In genomic region chr2:176927709-176928108, GRCm38 (mm10) we compare ENCODE assay signal across 8 mouse cellular contexts. TPM values are rescaled to one million over a fixed set of nuclear protein-coding genes. Genes with fewer than 3 reads are reported as not detected.
DNase-seq lines count a peak whose midpoint lies in the region; ATAC-seq and TF ChIP-seq lines count a peak whose summit lies in the region.
"Not testable (repeated sequence)": the region's sequence is repeated elsewhere in the genome, so short reads cannot be mapped to it uniquely, and the experiment has no call there.

Gm14296 (minus strand) TSS chr2:176927809.

- H3K27ac ChIP-seq in ES-Bruce4 (ENCODE audit: insufficient read depth, low read length); embryonic facial prominence, embryonic 15.5 days (replicated peaks); heart, embryonic 10.5 days; intestine, embryonic 14.5 days (ENCODE audit: low read depth); macrophage; neural tube, embryonic 14.5 days (ENCODE audit: low read depth, low read length): not testable (repeated sequence)

- not testable (repeated sequence) for H3K9ac ChIP-seq in ES-Bruce4 (ENCODE audit: low read depth, poor library complexity, severe bottlenecking); embryonic facial prominence, embryonic 15.5 days; intestine, embryonic 14.5 days (ENCODE audit: low read length); neural tube, embryonic 14.5 days (replicated peaks; ENCODE audit: low read depth, low read length)

- TF ChIP-seq POLR2A in ES-Bruce4 (IDR thresholded peaks at IDR 0.05; ENCODE audit: insufficient read depth, low read length) = not testable (repeated sequence)

- not testable (repeated sequence) for H3K4me2 ChIP-seq in embryonic facial prominence, embryonic 15.5 days (replicated peaks); intestine, embryonic 14.5 days (ENCODE audit: low read length); neural tube, embryonic 14.5 days (ENCODE audit: low read depth, low read length)

- not testable (repeated sequence) for H3K27me3 ChIP-seq in ES-Bruce4 (ENCODE audit: control insufficient read depth, insufficient read depth, low read length, poor library complexity, severe bottlenecking); embryonic facial prominence, embryonic 15.5 days; heart, embryonic 10.5 days (ENCODE audit: insufficient read depth, poor library complexity, severe bottlenecking); intestine, embryonic 14.5 days (replicated peaks; ENCODE audit: control insufficient read depth, insufficient read depth, low read length); neural tube, embryonic 14.5 days (ENCODE audit: control insufficient read depth, insufficient read depth, low read length)

- H3K4me1 ChIP-seq in ES-Bruce4 (ENCODE audit: control insufficient read depth, insufficient read depth, low read length); embryonic facial prominence, embryonic 15.5 days; heart, embryonic 10.5 days; intestine, embryonic 14.5 days (replicated peaks; ENCODE audit: control insufficient read depth, insufficient read depth, low read length); neural tube, embryonic 14.5 days (ENCODE audit: control insufficient read depth, insufficient read depth, low read length): not testable (repeated sequence)

- not testable (repeated sequence) for ATAC-seq in embryonic facial prominence, embryonic 15.5 days (ENCODE audit: insufficient number of reproducible peaks, low FRiP score, low TSS enrichment, low read depth); intestine, embryonic 14.5 days (replicated peaks; ENCODE audit: low FRiP score, low TSS enrichment, low read depth); neural tube, embryonic 14.5 days (ENCODE audit: low read depth)

- H3K9me3 ChIP-seq in ES-Bruce4 (replicated peaks; ENCODE audit: control insufficient read depth, insufficient read depth, low read length, poor library complexity, severe bottlenecking); embryonic facial prominence, embryonic 15.5 days (replicated peaks); heart, embryonic 10.5 days; intestine, embryonic 14.5 days (ENCODE audit: control insufficient read depth, low read length); neural tube, embryonic 14.5 days (ENCODE audit: control insufficient read depth, low read length): not testable (repeated sequence)

- not testable (repeated sequence) for H3K79me2 ChIP-seq in macrophage (ENCODE audit: inconsistent target)

- not testable (repeated sequence) for TF ChIP-seq EP300 in ES-Bruce4 (IDR thresholded peaks at IDR 0.05; ENCODE audit: insufficient read depth, low read depth, low read length)

- intact Hi-C loops in left cerebral cortex, postnatal 4 days (cut with DNase I) = not testable (repeated sequence)

- no CpG with 5 or more reads among the region's 2 CpGs for WGBS in embryonic facial prominence, embryonic 15.5 days
- WGBS in heart, embryonic 10.5 days = no CpG with 5 or more reads among the region's 2 CpGs
- no CpG with 5 or more reads among the region's 2 CpGs for WGBS in intestine, embryonic 14.5 days
- no CpG with 5 or more reads among the region's 2 CpGs for WGBS in macrophage (ENCODE audit: missing documents)
- no CpG with 5 or more reads among the region's 2 CpGs for WGBS in neural tube, embryonic 14.5 days

- not testable (repeated sequence) for H3K4me3 ChIP-seq in ES-Bruce4 (ENCODE audit: low read depth, low read length); embryonic facial prominence, embryonic 15.5 days (replicated peaks); heart, embryonic 10.5 days; intestine, embryonic 14.5 days (ENCODE audit: low read depth, low read length); macrophage (ENCODE audit: inconsistent target); neural tube, embryonic 14.5 days (ENCODE audit: low read depth, low read length)

- H3K36me3 ChIP-seq in ES-Bruce4 (ENCODE audit: control insufficient read depth, insufficient read depth, low read length, poor library complexity, severe bottlenecking); embryonic facial prominence, embryonic 15.5 days; heart, embryonic 10.5 days; intestine, embryonic 14.5 days (ENCODE audit: control insufficient read depth, insufficient read depth, low read length); macrophage (ENCODE audit: inconsistent target); neural tube, embryonic 14.5 days (ENCODE audit: control insufficient read depth, insufficient read depth, low read length): not testable (repeated sequence)

- TF ChIP-seq CTCF in ES-Bruce4 (IDR thresholded peaks at IDR 0.05; ENCODE audit: low read depth, low read length) = not testable (repeated sequence)

- DNase-seq in heart, embryonic 10.5 days (ENCODE audit: low spot score); intestine, embryonic 14.5 days (ENCODE audit: low spot score); layer of hippocampus, postnatal 25 days (ENCODE audit: extremely low spot score in 1 of 2, low spot score in 1 of 2); left cerebral cortex, postnatal 4 days: not testable (repeated sequence)

RNA-seq across cellular contexts. Expression of gene Gm14296, which starts in this region (rescaled TPM):
- polyA plus RNA-seq in ES-Bruce4 (2011; ENCODE audit: insufficient read depth, insufficient read length, low read depth, missing spikeins) (13.2 and 19.8 TPM in 2 replicates), macrophage (2018) (3.7 to 19.9 TPM (median 5.8 TPM) in 3 replicates)
- polyA plus RNA-seq in embryonic facial prominence, embryonic 15.5 days (2015; fragmentation: Nextera tagmentation; extraction: Ambion mirVana) = 4.7 and 11.1 TPM in 2 replicates
- 12.1 and 12.4 TPM in 2 replicates for polyA plus RNA-seq in heart, embryonic 10.5 days (2016; fragmentation: Nextera tagmentation; extraction: Ambion mirVana)
- polyA plus RNA-seq in intestine, embryonic 14.5 days (2014; fragmentation: Nextera tagmentation; extraction: Ambion mirVana) = 12.3 and 12.7 TPM in 2 replicates
- total RNA-seq in layer of hippocampus, postnatal 25 days (2021) = 10 to 100 TPM; 19.0 to 20.6 TPM
- total RNA-seq in left cerebral cortex, postnatal 4 days (2021) = 10 to 100 TPM; 12.6 to 12.7 TPM
- total RNA-seq in macrophage (2018; cell fraction: chromatin; rRNA removed) = 10 to 100 TPM in 25 of 26 experiments, 1 to 10 TPM in 1; 9.7 to 59.3 (median 27.9) TPM
- 1 to 10 TPM; 1.8 to 9.4 (median 4.4) TPM for total RNA-seq in macrophage (2018; cell fraction: cytosol; rRNA removed)
- 10 to 100 TPM in 19 of 26 experiments, 1 to 10 TPM in 7; 4.8 to 72.8 (median 14.5) TPM for total RNA-seq in macrophage (2018; cell fraction: nucleus; rRNA removed)
- polyA plus RNA-seq in neural tube, embryonic 14.5 days (2014; fragmentation: Nextera tagmentation; extraction: Ambion mirVana) = 9.7 and 13.3 TPM in 2 replicates
